Mouse (Mus musculus) A20 (cell line): Measurements from ENCODE around the gene Acot6.

Experiments used
- DNase-seq: peaks from one replicate; pipeline ENCODE4 v3.0.0-alpha.2; 2011; ENCODE audit warnings: low read depth, low spot score

Gene Acot6

DNA sequence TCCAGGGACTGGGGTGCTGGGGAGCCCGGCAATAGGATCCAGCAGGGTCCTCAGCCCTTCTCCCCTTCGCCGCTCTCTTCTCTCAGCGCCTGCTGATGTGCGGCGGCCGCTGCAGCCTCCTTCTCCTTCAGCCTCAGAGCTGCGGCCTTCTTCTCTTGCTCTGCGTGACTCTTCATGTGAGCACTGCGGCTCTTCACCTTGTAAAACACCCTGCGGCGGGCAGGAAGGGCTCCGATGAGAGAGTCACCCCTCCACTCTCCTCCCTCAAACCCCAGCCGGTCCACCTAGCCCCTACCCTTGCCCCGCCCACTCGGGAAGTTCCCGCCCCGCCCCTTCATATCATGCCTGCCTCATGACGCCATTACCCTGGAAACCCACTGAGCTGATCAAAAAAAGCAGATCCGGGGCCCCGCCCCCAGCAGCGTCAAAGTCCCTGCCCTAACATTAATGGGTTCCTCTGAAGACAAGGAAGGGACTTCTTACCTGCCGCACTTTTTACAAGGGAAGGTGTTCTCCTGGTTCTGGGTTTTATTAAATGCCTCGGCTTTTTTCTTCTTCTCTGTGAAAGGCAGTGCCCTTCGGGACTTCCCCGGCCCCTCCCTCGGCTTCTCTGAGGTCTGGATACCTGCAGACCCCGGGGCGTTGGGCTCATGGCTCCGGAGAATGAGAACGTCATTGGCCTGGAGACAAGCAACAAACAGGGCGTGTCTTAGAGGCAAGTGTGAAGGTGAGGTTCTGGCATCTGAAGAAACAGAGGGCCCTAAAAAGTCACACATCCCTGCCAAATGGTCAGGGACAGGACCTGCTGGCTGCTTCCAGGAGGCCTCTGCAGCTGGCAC lies 52.1 kb downstream of the Acot6 start:
- DNase-seq, result no peak

- no peak for DNase-seq
Measured at GRCm38 (mm10) chr12:84153414-84153813, 53.0 kb downstream of the Acot6 start.

GRCm38 (mm10) chr12:84154786-84155522 lies 54.5 kb downstream of the Acot6 start:
- no peak for DNase-seq

DNA sequence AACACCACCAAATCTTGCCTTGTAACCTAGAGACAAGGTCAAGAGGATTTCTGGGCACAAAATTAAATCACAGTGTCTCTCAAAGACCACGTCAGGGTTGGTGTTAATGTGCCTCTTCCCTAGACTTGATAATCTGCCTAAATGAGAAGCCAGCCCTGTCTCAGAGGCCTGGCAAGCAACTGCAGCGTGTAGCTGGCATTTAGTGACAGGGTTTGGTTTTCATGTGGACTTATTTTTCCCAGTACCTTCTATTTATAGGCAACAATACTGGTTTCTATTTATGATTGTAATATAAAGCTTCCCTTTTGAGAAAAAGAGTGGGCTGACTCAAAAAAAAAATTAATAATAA lies 55.0 kb downstream of the Acot6 start:
- no peak for DNase-seq

GRCm38 (mm10) chr12:84156210-84156609 lies 55.8 kb downstream of the Acot6 start:
- DNase-seq, result no peak

GRCm38 (mm10) chr12:84158156-84158555 lies 57.7 kb downstream of the Acot6 start:
- no peak for DNase-seq

- DNase-seq, result no peak
Measured at GRCm38 (mm10) chr12:84160491-84160890, 60.0 kb downstream of the Acot6 start.
